Mouse (Mus musculus) testis, postnatal 14 days (tissue): Measurements from ENCODE around the gene Zfp629.

Source experiments
- DNase-seq: peaks from one replicate; pipeline ENCODE4 v3.0.0; 2021; ENCODE audit warnings: low spot score

The Zfp629 gene

DNA sequence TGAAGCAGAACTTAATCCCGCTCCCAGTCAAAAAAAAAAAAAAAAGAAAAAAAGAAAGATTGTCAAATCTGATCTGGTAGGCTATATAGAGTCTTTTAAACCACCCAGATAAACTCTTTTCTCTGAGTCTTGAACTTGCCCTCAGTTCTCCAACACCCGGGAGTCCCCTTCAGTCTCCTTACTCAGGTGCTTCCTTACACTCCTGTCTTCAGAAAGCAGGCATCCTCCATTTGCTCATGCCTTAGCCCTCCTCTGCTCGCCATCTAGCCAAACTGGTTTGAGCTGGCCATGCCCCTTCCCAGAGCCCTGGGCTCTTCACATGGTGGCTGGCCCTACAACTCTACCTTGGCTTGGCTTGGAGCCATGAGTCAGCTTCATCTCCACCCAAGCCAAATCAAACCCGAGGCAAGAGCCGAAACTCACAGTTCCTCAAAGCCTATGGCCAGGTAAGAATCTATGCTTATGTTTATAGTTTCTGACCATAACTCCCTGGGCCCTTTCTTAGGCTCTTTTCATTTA lies 54.2 kb downstream of the Zfp629 start, which contains the start of gene Tmem265:
Tmem265 (plus strand) TSS at position 51 of the 519 bp plus-strand sequence.
- no peak for DNase-seq

DNA sequence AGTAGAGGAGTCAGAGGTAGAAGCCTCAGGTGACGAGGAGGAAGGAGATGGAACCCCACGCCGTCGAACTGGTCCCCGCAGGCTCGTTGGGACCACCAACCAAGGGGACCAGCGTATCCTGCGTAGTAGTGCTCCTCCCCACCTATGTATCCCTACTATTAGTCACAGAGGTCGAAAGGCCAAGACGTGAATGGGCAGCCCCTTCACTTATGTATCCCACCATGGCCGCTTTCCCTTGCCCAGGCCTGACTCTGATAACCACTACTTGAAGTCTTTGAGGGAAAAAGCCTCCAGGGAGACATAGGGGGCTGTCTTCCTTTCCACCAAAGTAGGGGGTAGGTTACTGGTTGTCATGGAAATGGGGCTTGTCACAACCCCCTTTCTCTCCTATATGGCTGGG lies 55.0 kb downstream of the Zfp629 start:
- DNase-seq: no peak
